Mouse (Mus musculus): ENCODE data around the gene Susd1. TPM values are rescaled to one million over a fixed set of nuclear protein-coding genes. Genes with fewer than 3 reads are reported as not detected.

The Susd1 gene
- polyA plus RNA-seq, 1 experiment: 3.3 TPM

- Histone ChIP-seq H3K9me3 (no peaks in the 10 kb centered on the region), H3K4me3 (replicated peaks) (no peak overlapping the region), H3K36me3 (replicated peaks; ENCODE audit: low read length) (peaks cover 4% of the 10 kb centered on the region), H3K4me1 (peaks cover 88% of the 10 kb centered on the region), H3K27me3 (replicated peaks) (no peaks in the 10 kb centered on the region)
- TF ChIP-seq GATA1 (IDR thresholded peaks at IDR 0.05; ENCODE audit: borderline replicate concordance, low read length): no peak
- TF ChIP-seq FLI1 (IDR thresholded peaks at IDR 0.05; ENCODE audit: low read length): no peak
Measured at GRCm38 (mm10) chr4:59455465-59455864, 17.0 kb upstream of the Susd1 start.

GRCm38 (mm10) chr4:59454046-59454445 lies 15.6 kb upstream of the Susd1 start:
- no peaks in the 10 kb centered on the region for H3K27me3 ChIP-seq (replicated peaks)
- peaks cover 89% of the 10 kb centered on the region for H3K4me1 ChIP-seq
- TF ChIP-seq GATA1 (IDR thresholded peaks at IDR 0.05; ENCODE audit: borderline replicate concordance, low read length) (no peak), FLI1 (IDR thresholded peaks at IDR 0.05; ENCODE audit: low read length) (no peak)
- no peak overlapping the region for H3K4me3 ChIP-seq (replicated peaks)
- H3K36me3 ChIP-seq (replicated peaks; ENCODE audit: low read length): peaks cover 4% of the 10 kb centered on the region
- no peaks in the 10 kb centered on the region for H3K9me3 ChIP-seq

- Histone ChIP-seq H3K4me1 (peaks cover 91% of the 10 kb centered on the region), H3K36me3 (replicated peaks; ENCODE audit: low read length) (peaks cover 4% of the 10 kb centered on the region), H3K4me3 (replicated peaks) (no peak overlapping the region), H3K27me3 (replicated peaks) (no peaks in the 10 kb centered on the region), H3K9me3 (no peaks in the 10 kb centered on the region)
- no peak for TF ChIP-seq GATA1 (IDR thresholded peaks at IDR 0.05; ENCODE audit: borderline replicate concordance, low read length)
- TF ChIP-seq FLI1 (IDR thresholded peaks at IDR 0.05; ENCODE audit: low read length): no peak
Measured at GRCm38 (mm10) chr4:59452503-59452933, 14.1 kb upstream of the Susd1 start.

GRCm38 (mm10) chr4:59450906-59451305 lies 12.5 kb upstream of the Susd1 start:
- H3K36me3 ChIP-seq (replicated peaks; ENCODE audit: low read length): peaks cover 11% of the 10 kb centered on the region
- peaks cover 5% of the 10 kb centered on the region for H3K9me3 ChIP-seq
- H3K27me3 ChIP-seq (replicated peaks): no peaks in the 10 kb centered on the region
- no peak overlapping the region for H3K4me3 ChIP-seq (replicated peaks)
- TF ChIP-seq FLI1 (IDR thresholded peaks at IDR 0.05; ENCODE audit: low read length): no peak
- TF ChIP-seq GATA1 (IDR thresholded peaks at IDR 0.05; ENCODE audit: borderline replicate concordance, low read length): no peak
- peaks cover 94% of the 10 kb centered on the region for H3K4me1 ChIP-seq

GRCm38 (mm10) chr4:59450234-59450854 lies 11.9 kb upstream of the Susd1 start:
- no peak for TF ChIP-seq FLI1 (IDR thresholded peaks at IDR 0.05; ENCODE audit: low read length)
- TF ChIP-seq GATA1 (IDR thresholded peaks at IDR 0.05; ENCODE audit: borderline replicate concordance, low read length): no peak

GRCm38 (mm10) chr4:59447296-59447695 lies 8.9 kb upstream of the Susd1 start:
- no peaks in the 10 kb centered on the region for H3K27me3 ChIP-seq (replicated peaks)
- H3K4me3 ChIP-seq (replicated peaks): no peak overlapping the region
- H3K4me1 ChIP-seq: peaks cover 93% of the 10 kb centered on the region
- no peak for TF ChIP-seq FLI1 (IDR thresholded peaks at IDR 0.05; ENCODE audit: low read length)
- no peak for TF ChIP-seq GATA1 (IDR thresholded peaks at IDR 0.05; ENCODE audit: borderline replicate concordance, low read length)
- H3K9me3 ChIP-seq: peaks cover 5% of the 10 kb centered on the region
- peaks cover 11% of the 10 kb centered on the region for H3K36me3 ChIP-seq (replicated peaks; ENCODE audit: low read length)

More at GRCm38 (mm10) chr4:59450234-59450854, 11.9 kb upstream of the Susd1 start:
- peaks cover 11% of the 10 kb centered on the region for H3K36me3 ChIP-seq (replicated peaks; ENCODE audit: low read length)
- H3K27me3 ChIP-seq (replicated peaks): no peaks in the 10 kb centered on the region
- peaks cover 93% of the 10 kb centered on the region for H3K4me1 ChIP-seq
- peaks cover 5% of the 10 kb centered on the region for H3K9me3 ChIP-seq
- H3K4me3 ChIP-seq (replicated peaks): no peak overlapping the region

- Histone ChIP-seq H3K36me3 (replicated peaks; ENCODE audit: low read length) (peaks cover 8% of the 10 kb centered on the region), H3K4me3 (replicated peaks) (peak overlapping the region; percentile 18), H3K9me3 (peaks cover 5% of the 10 kb centered on the region), H3K4me1 (peaks cover 98% of the 10 kb centered on the region), H3K27me3 (replicated peaks) (no peaks in the 10 kb centered on the region)
- TF ChIP-seq GATA1 (IDR thresholded peaks at IDR 0.05; ENCODE audit: borderline replicate concordance, low read length) (no peak), FLI1 (IDR thresholded peaks at IDR 0.05; ENCODE audit: low read length) (no peak)
Measured at GRCm38 (mm10) chr4:59445516-59445915, 7.1 kb upstream of the Susd1 start.

- peaks cover 5% of the 10 kb centered on the region for H3K9me3 ChIP-seq
- peaks cover 98% of the 10 kb centered on the region for H3K4me1 ChIP-seq
- H3K27me3 ChIP-seq (replicated peaks): no peaks in the 10 kb centered on the region
- H3K36me3 ChIP-seq (replicated peaks; ENCODE audit: low read length): peaks cover 8% of the 10 kb centered on the region
- peak overlapping the region; percentile 74 for H3K4me3 ChIP-seq (replicated peaks)
- TF ChIP-seq GATA1 (IDR thresholded peaks at IDR 0.05; ENCODE audit: borderline replicate concordance, low read length): no peak
- TF ChIP-seq FLI1 (IDR thresholded peaks at IDR 0.05; ENCODE audit: low read length): no peak
Measured at GRCm38 (mm10) chr4:59444994-59445393, 6.6 kb upstream of the Susd1 start.

- Histone ChIP-seq H3K4me1 (peaks cover 98% of the 10 kb centered on the region), H3K4me3 (replicated peaks) (peak overlapping the region; percentile 76), H3K9me3 (peaks cover 5% of the 10 kb centered on the region), H3K27me3 (replicated peaks) (no peaks in the 10 kb centered on the region), H3K36me3 (replicated peaks; ENCODE audit: low read length) (peaks cover 8% of the 10 kb centered on the region)
- no peak for TF ChIP-seq FLI1 (IDR thresholded peaks at IDR 0.05; ENCODE audit: low read length)
- TF ChIP-seq GATA1 (IDR thresholded peaks at IDR 0.05; ENCODE audit: borderline replicate concordance, low read length): no peak
Measured at GRCm38 (mm10) chr4:59444085-59444484, 5.7 kb upstream of the Susd1 start.

GRCm38 (mm10) chr4:59441265-59441664 lies 2.8 kb upstream of the Susd1 start:
- peaks cover 6% of the 10 kb centered on the region for H3K36me3 ChIP-seq (replicated peaks; ENCODE audit: low read length)
- TF ChIP-seq FLI1 (IDR thresholded peaks at IDR 0.05; ENCODE audit: low read length): no peak
- no peak for TF ChIP-seq GATA1 (IDR thresholded peaks at IDR 0.05; ENCODE audit: borderline replicate concordance, low read length)
- H3K27me3 ChIP-seq (replicated peaks): no peaks in the 10 kb centered on the region
- H3K9me3 ChIP-seq: no peaks in the 10 kb centered on the region
- peaks cover 92% of the 10 kb centered on the region for H3K4me1 ChIP-seq
- peak overlapping the region; percentile 18 for H3K4me3 ChIP-seq (replicated peaks)
